Mouse (Mus musculus) CD4-positive helper T cell, adult 2 months (primary cell): ENCODE data around the gene Slx1b.

ENCODE experiments used
- DNase-seq: peaks from one replicate; pipeline ENCODE4 v3.0.0-alpha.2; 2012; ENCODE audit warnings: low read depth, missing footprints, low spot score

Gene Slx1b

GRCm38 (mm10) chr7:126676631-126677220 lies 18.9 kb downstream of the Slx1b start:
- no peak for DNase-seq

- no peak for DNase-seq
These were observed 19.4 kb downstream of the Slx1b start, which contains the start of gene Sult1a1 for GRCm38 (mm10) chr7:126676207-126676606. Gene Sult1a1, minus strand, starts transcription at chr7:126676432.

- DNase-seq = no peak
These were observed 20.5 kb downstream of the Slx1b start for GRCm38 (mm10) chr7:126675104-126675503.

GRCm38 (mm10) chr7:126672111-126672510 lies 23.5 kb downstream of the Slx1b start:
- DNase-seq = no peak

GRCm38 (mm10) chr7:126670152-126670551 lies 25.4 kb downstream of the Slx1b start:
- no peak for DNase-seq

- no peak for DNase-seq
These were observed 27.1 kb downstream of the Slx1b start for GRCm38 (mm10) chr7:126668452-126668851.

- DNase-seq = no peak
These were observed 28.0 kb downstream of the Slx1b start for GRCm38 (mm10) chr7:126667495-126668090.

GRCm38 (mm10) chr7:126665269-126665668 lies 30.3 kb downstream of the Slx1b start:
- DNase-seq = no peak

GRCm38 (mm10) chr7:126663646-126664045 lies 31.9 kb downstream of the Slx1b start:
- DNase-seq = no peak

GRCm38 (mm10) chr7:126659771-126660170 lies 35.8 kb downstream of the Slx1b start:
- no peak for DNase-seq

- DNase-seq = no peak
These were observed 38.1 kb downstream of the Slx1b start for GRCm38 (mm10) chr7:126657522-126657921.

GRCm38 (mm10) chr7:126655695-126656094 lies 39.9 kb downstream of the Slx1b start:
- DNase-seq = peak; percentile 78

GRCm38 (mm10) chr7:126653991-126654390 lies 41.6 kb downstream of the Slx1b start:
- DNase-seq = peak; percentile 39

- no peak for DNase-seq
These were observed 44.7 kb downstream of the Slx1b start for GRCm38 (mm10) chr7:126650852-126651251.

- peak; percentile 96 for DNase-seq
These were observed 46.1 kb downstream of the Slx1b start, which contains the start of gene Sgf29 for GRCm38 (mm10) chr7:126649231-126650051. Gene Sgf29, plus strand, starts transcription at chr7:126649309.

GRCm38 (mm10) chr7:126648486-126648885 lies 47.1 kb downstream of the Slx1b start:
- DNase-seq = peak; percentile 41

GRCm38 (mm10) chr7:126645708-126646107 lies 49.9 kb downstream of the Slx1b start:
- no peak for DNase-seq

- DNase-seq = no peak
These were observed 50.7 kb downstream of the Slx1b start for GRCm38 (mm10) chr7:126644914-126645313.

- DNase-seq = no peak
These were observed 51.2 kb downstream of the Slx1b start for GRCm38 (mm10) chr7:126644345-126644744.

GRCm38 (mm10) chr7:126643244-126643617 lies 52.4 kb downstream of the Slx1b start:
- peak; percentile 63 for DNase-seq

GRCm38 (mm10) chr7:126642545-126643243 lies 52.9 kb downstream of the Slx1b start:
- DNase-seq = no peak
